Mouse (Mus musculus): ENCODE measurements around the gene Gsk3a.

The Gsk3a gene

GRCm38 (mm10) chr7:25237249-25238014 lies at the start of gene Gsk3a:
Gsk3a (minus strand) TSS chr7:25237851.
- DNase-seq (ENCODE audit: low spot score), result peak; percentile 99

GRCm38 (mm10) chr7:25286989-25287388 lies 49.3 kb upstream of the Gsk3a start:
- no peak for DNase-seq (ENCODE audit: low spot score)

- DNase-seq (ENCODE audit: low spot score), result no peak
These were observed 48.0 kb upstream of the Gsk3a start for GRCm38 (mm10) chr7:25285511-25286238.

GRCm38 (mm10) chr7:25284766-25285165 lies 47.1 kb upstream of the Gsk3a start:
- no peak for DNase-seq (ENCODE audit: low spot score)

- no peak for DNase-seq (ENCODE audit: low spot score)
These were observed 46.5 kb upstream of the Gsk3a start for GRCm38 (mm10) chr7:25284171-25284570.

GRCm38 (mm10) chr7:25283637-25284036 lies 46.0 kb upstream of the Gsk3a start:
- peak; percentile 17 for DNase-seq (ENCODE audit: low spot score)

- DNase-seq (ENCODE audit: low spot score), result peak; percentile 25
These were observed 45.1 kb upstream of the Gsk3a start for GRCm38 (mm10) chr7:25282731-25283211.

GRCm38 (mm10) chr7:25281734-25282601 lies 44.3 kb upstream of the Gsk3a start:
- DNase-seq (ENCODE audit: low spot score), result peak; percentile 97

GRCm38 (mm10) chr7:25281166-25281733 lies 43.6 kb upstream of the Gsk3a start:
- no peak for DNase-seq (ENCODE audit: low spot score)

- DNase-seq (ENCODE audit: low spot score), result peak; percentile 72
These were observed 42.5 kb upstream of the Gsk3a start for GRCm38 (mm10) chr7:25279861-25280791.

GRCm38 (mm10) chr7:25279076-25279860 lies 41.6 kb upstream of the Gsk3a start:
- peak; percentile 87 for DNase-seq (ENCODE audit: low spot score)

GRCm38 (mm10) chr7:25278341-25279075 lies 40.9 kb upstream of the Gsk3a start:
- DNase-seq (ENCODE audit: low spot score), result peak; percentile 92

GRCm38 (mm10) chr7:25277998-25278340 lies 40.3 kb upstream of the Gsk3a start:
- no peak for DNase-seq (ENCODE audit: low spot score)

GRCm38 (mm10) chr7:25277405-25277804 lies 39.8 kb upstream of the Gsk3a start:
- DNase-seq (ENCODE audit: low spot score), result no peak

- no peak for DNase-seq (ENCODE audit: low spot score)
These were observed 38.1 kb upstream of the Gsk3a start for GRCm38 (mm10) chr7:25275555-25276298.

- no peak for DNase-seq (ENCODE audit: low spot score)
These were observed 37.3 kb upstream of the Gsk3a start for GRCm38 (mm10) chr7:25274996-25275395.

GRCm38 (mm10) chr7:25274571-25274970 lies 36.9 kb upstream of the Gsk3a start:
- DNase-seq (ENCODE audit: low spot score), result no peak

Data from lung, postnatal 25 days (tissue).